Mouse (Mus musculus) MEL (cell line): ENCODE data around the gene Alkbh4.

Source experiments
- CTCF ChIP-seq, 3 experiments: IDR thresholded peaks in 2 of 3; conservative IDR thresholded peaks in 1 of 3; 2 replicates each; pipeline ENCODE4 v1.5.1; 2011 to 2012; ENCODE audit warnings: low read length in 3 of 3, low read depth in 2 of 3, mild to moderate bottlenecking in 2 of 3, improper control_type of control experiment in 1 of 3, inconsistent platforms in 1 of 3, mixed read lengths in 1 of 3, moderate library complexity in 1 of 3; ENCODE audit not compliant: control insufficient read depth in 1 of 3, insufficient read depth in 1 of 3, poor library complexity in 1 of 3, severe bottlenecking in 1 of 3
- E2F4 ChIP-seq: IDR thresholded peaks from 2 replicates; pipeline ENCODE4 v1.6.1; 2011; ENCODE audit warnings: low read depth, low read length, improper control_type of control experiment, borderline replicate concordance
- EP300 ChIP-seq, 2 experiments: IDR thresholded peaks; 2 replicates each; pipeline ENCODE4 v1.6.1; 2011; ENCODE audit warnings: improper control_type of control experiment in 2 of 2, low read length in 2 of 2, low read depth in 1 of 2, mild to moderate bottlenecking in 1 of 2
- GATA1 ChIP-seq: IDR thresholded peaks from 2 replicates; pipeline ENCODE4 v1.6.1; 2011; ENCODE audit warnings: low read depth, low read length, improper control_type of control experiment
- HCFC1 ChIP-seq: IDR thresholded peaks from 2 replicates; pipeline ENCODE4 v1.6.1; 2012; ENCODE audit warnings: low read depth, mild to moderate bottlenecking, inconsistent platforms, low read length, improper control_type of control experiment, moderate library complexity
- MAFK ChIP-seq: IDR thresholded peaks from 2 replicates; pipeline ENCODE4 v1.6.1; 2011; ENCODE audit warnings: low read depth, mild to moderate bottlenecking, low read length, improper control_type of control experiment, borderline replicate concordance
- MXI1 ChIP-seq: IDR thresholded peaks from 2 replicates; pipeline ENCODE4 v1.6.1; 2011; ENCODE audit warnings: mild to moderate bottlenecking, low read depth, low read length, improper control_type of control experiment
- MYC ChIP-seq: IDR thresholded peaks from 2 replicates; pipeline ENCODE4 v1.6.1; 2011; ENCODE audit warnings: low read depth, mild to moderate bottlenecking, low read length, improper control_type of control experiment, moderate library complexity
- POLR2AphosphoS2 ChIP-seq: IDR thresholded peaks from 2 replicates; pipeline ENCODE4 v1.6.1; 2011; ENCODE audit warnings: low read length, improper control_type of control experiment
- USF1 ChIP-seq: IDR thresholded peaks from 2 replicates; pipeline ENCODE4 v1.6.1; 2014; ENCODE audit warnings: low read depth, mild to moderate bottlenecking, inconsistent platforms, low read length, improper control_type of control experiment, moderate library complexity
- ZMIZ1 ChIP-seq: IDR thresholded peaks from 2 replicates; pipeline ENCODE4 v1.6.1; 2012; ENCODE audit warnings: low read depth, mild to moderate bottlenecking, inconsistent platforms, low read length, improper control_type of control experiment, moderate library complexity
- ZNF384 ChIP-seq: IDR thresholded peaks from 2 replicates; pipeline ENCODE4 v1.6.1; 2012; ENCODE audit warnings: low read depth, mild to moderate bottlenecking, inconsistent platforms, low read length, improper control_type of control experiment

- TF ChIP-seq CTCF (IDR thresholded peaks at IDR 0.05 in 2 of 3, conservative IDR thresholded peaks at IDR 0.05 in 1 of 3; ENCODE audit: control insufficient read depth in 1 of 3, insufficient read depth in 1 of 3, low read depth in 2 of 3, low read length in 3 of 3, poor library complexity in 1 of 3, severe bottlenecking in 1 of 3) (no peak), ZMIZ1 (no peak), E2F4 (no peak), POLR2AphosphoS2 (no peak), MAFK (no peak), ZNF384 (no peak), MXI1 (no peak), MYC (no peak), GATA1 (no peak), HCFC1 (no peak), USF1 (no peak), EP300 (IDR thresholded peaks at IDR 0.05; ENCODE audit: low read depth in 1 of 2, low read length in 2 of 2) (no peak)
Measured at GRCm38 (mm10) chr5:136140057-136140482, 4.1 kb downstream of the Alkbh4 start.
